Mouse (Mus musculus): ENCODE data around the gene Rpl13.

- no peak for TF ChIP-seq CTCF (IDR thresholded peaks at IDR 0.05; ENCODE audit: low read depth)
- TF ChIP-seq EP300 (IDR thresholded peaks at IDR 0.05; ENCODE audit: low read depth): no peak
Measured at GRCm38 (mm10) chr8:123100288-123100687, 1.9 kb upstream of the Rpl13 start.

Measured in liver, postnatal 0 days (tissue).